Mouse (Mus musculus) kidney, adult 2 months (tissue): ENCODE measurements at regions not wholly inside any gene's neighbourhood (a gene's known extent, or its start where the extent isn't known, plus 50 kb on each side); places are given as distances from the start of the nearest gene placed in this dataset.

ENCODE experiments used
- DNase-seq: peaks from one replicate; pipeline ENCODE4 v3.0.0; 2021
- H3K27ac ChIP-seq: fragments of 200-500 bp; 2 replicates; pipeline ENCODE4 v1.5.1; 2012; ENCODE audit warnings: low read depth, low read length, control low read depth, inconsistent platforms; ENCODE audit not compliant: insufficient read depth
- H3K27me3 ChIP-seq: fragments of 200-500 bp; replicated peaks from 2 replicates; pipeline ENCODE4 v1.6.1; 2012; ENCODE audit warnings: mild to moderate bottlenecking, moderate library complexity, low read length, inconsistent platforms; ENCODE audit not compliant: control insufficient read depth, insufficient read depth
- H3K36me3 ChIP-seq: fragments of 200-500 bp; 2 replicates; pipeline ENCODE4 v1.6.1; 2012; ENCODE audit warnings: mild to moderate bottlenecking, moderate library complexity, low read length, inconsistent platforms; ENCODE audit not compliant: control insufficient read depth, insufficient read depth
- H3K4me1 ChIP-seq: fragments of 200-500 bp; 2 replicates; pipeline ENCODE4 v1.6.1; 2011; ENCODE audit warnings: low read length; ENCODE audit not compliant: control insufficient read depth, insufficient read depth
- H3K4me3 ChIP-seq: fragments of 200-500 bp; 2 replicates; pipeline ENCODE4 v1.5.1; 2011; ENCODE audit warnings: mild to moderate bottlenecking, low read depth, low read length, control low read depth; ENCODE audit not compliant: insufficient read depth
- CTCF ChIP-seq: fragments of 200-500 bp; conservative IDR thresholded peaks from 2 replicates; pipeline ENCODE4 v1.5.1; 2011; ENCODE audit warnings: low read depth, mild to moderate bottlenecking, control low read depth, low read length, moderate library complexity, mixed read lengths; ENCODE audit not compliant: insufficient read depth, insufficient read length
- POLR2A ChIP-seq: fragments of 200-500 bp; IDR thresholded peaks from one replicate; pipeline ENCODE4 v1.6.1; 2011; ENCODE audit warnings: low read depth, low read length, control low read depth
- WGBS: fragments of 180-500 bp; shearing (Covaris S2); methylation state at CpG from one replicate; pipeline ENCODE4 v1.1.7; 2018; 5-methylcytosine and 5-hydroxymethylcytosine counted together

- Histone ChIP-seq H3K27me3 (no peaks in the 10 kb centered on the region), H3K4me3 (no peak overlapping the region), H3K4me1 (peaks cover 7% of the 10 kb centered on the region; the same call in 1 of the 2 replicates), H3K36me3 (no peaks in the 10 kb centered on the region), H3K27ac (no peak overlapping the region)
- WGBS, result 40% methylated on average over 7 of the region's 7 CpGs
- DNase-seq, result no peak
- TF ChIP-seq POLR2A (no peak), CTCF (no peak)
Measured at GRCm38 (mm10) chr13:113515162-113515600, 103.2 kb downstream of the Snx18 start.

- Histone ChIP-seq H3K4me1 (peaks cover 7% of the 10 kb centered on the region), H3K27ac (no peak overlapping the region; the same call in 1 of the 2 replicates), H3K4me3 (no peak overlapping the region), H3K27me3 (no peaks in the 10 kb centered on the region), H3K36me3 (no peaks in the 10 kb centered on the region)
- no peak for TF ChIP-seq POLR2A
- peak; percentile 83 for DNase-seq
- 21% methylated on average over 10 of the region's 10 CpGs for WGBS
Measured at GRCm38 (mm10) chr13:113509403-113510185, 108.8 kb downstream of the Snx18 start.

DNA sequence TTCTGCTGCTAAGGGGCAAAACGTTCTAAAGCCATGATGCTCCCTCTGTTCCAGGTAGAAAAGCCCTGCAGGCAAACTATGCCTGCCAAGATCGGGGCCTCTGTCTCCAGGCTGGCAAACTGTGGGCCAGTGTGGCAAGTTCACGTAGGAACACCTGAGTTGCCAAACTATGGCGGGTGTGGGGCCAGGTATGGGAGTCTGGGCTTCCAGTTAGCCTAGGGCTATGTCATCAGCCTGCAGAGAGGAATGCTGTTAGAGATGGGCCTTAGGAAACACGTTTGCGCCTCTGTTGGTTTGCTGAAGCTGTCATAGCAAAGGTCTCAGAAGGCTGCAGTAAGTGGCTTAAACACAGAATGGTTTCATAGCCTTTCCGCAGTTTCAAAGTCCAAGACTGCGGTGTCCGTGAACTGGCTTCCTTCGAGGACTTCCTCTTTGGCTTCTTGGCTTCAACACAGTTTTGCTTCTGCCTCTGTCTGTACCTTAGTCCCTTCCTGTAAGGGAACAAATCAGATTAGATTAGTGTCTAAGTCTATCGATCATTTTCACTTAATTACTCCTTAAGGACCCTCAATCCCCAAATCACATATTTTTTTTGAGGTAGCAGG, 110.1 kb downstream of the Snx18 start:
- Histone ChIP-seq H3K27me3 (no peaks in the 10 kb centered on the region), H3K27ac (no peak overlapping the region), H3K4me1 (peaks cover 7% of the 10 kb centered on the region), H3K4me3 (no peak overlapping the region), H3K36me3 (no peaks in the 10 kb centered on the region)
- peak; percentile 46 for DNase-seq
- WGBS, result 68% methylated on average over 11 of the region's 11 CpGs
- TF ChIP-seq CTCF (no peak), POLR2A (no peak)

DNA sequence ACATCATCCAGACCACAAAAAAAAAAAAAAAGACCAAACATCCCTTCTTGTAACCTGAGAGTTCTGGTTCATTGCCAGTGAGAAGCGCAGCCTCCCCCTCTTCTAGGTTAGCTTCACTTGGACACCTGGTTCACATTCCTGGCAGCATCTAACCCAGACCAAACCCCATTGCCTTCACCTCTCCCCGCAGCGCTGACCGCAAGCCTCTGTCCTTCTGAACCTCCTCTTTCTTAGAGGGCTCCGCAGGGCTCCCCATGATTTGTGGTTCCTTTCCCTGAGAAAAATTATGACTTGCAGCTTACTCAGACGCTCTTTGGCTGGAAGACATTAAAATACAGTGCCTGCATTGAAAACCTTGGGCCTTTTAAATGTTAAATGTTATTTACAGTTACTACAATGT, 115.8 kb downstream of the Snx18 start:
- WGBS, result 44% methylated on average over 6 of the region's 6 CpGs
- Histone ChIP-seq H3K27ac (no peak overlapping the region), H3K27me3 (no peaks in the 10 kb centered on the region), H3K36me3 (no peaks in the 10 kb centered on the region), H3K4me3 (no peak overlapping the region), H3K4me1 (no peaks in the 10 kb centered on the region)
- TF ChIP-seq CTCF, result no peak
- TF ChIP-seq POLR2A, result no peak
- DNase-seq, result no peak

DNA sequence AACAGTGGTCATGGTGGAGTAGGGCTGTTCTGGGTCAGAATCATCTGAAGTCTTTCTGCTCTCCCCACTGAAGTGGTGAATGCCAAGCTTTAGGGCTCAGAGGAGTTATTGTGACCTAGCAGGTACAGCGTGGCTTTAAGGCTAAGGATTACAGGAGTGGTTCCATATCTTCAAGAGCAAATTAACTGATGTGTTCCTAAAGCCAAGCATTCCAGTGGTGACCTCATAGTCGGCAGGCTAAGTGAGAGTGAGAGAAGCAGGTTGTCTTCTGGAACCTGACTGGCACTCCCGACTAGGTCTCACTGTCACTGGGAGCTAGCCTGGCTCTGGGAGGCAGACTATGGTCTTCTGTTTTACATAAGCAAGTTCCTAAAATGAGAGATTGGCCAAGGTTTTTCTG, 116.3 kb downstream of the Snx18 start:
- H3K27me3 ChIP-seq, result no peaks in the 10 kb centered on the region
- no peak overlapping the region for H3K27ac ChIP-seq
- TF ChIP-seq CTCF (no peak), POLR2A (no peak)
- no peaks in the 10 kb centered on the region for H3K4me1 ChIP-seq
- no peaks in the 10 kb centered on the region for H3K36me3 ChIP-seq
- no peak for DNase-seq
- H3K4me3 ChIP-seq, result no peak overlapping the region
- 52% methylated on average over 3 of the region's 3 CpGs for WGBS

- 72% methylated on average over 3 of the region's 3 CpGs for WGBS
- Histone ChIP-seq H3K4me3 (no peak overlapping the region), H3K4me1 (no peaks in the 10 kb centered on the region), H3K27ac (no peak overlapping the region), H3K27me3 (no peaks in the 10 kb centered on the region), H3K36me3 (no peaks in the 10 kb centered on the region)
- no peak for TF ChIP-seq CTCF
- TF ChIP-seq POLR2A, result no peak
- no peak for DNase-seq
Measured at GRCm38 (mm10) chr13:113500373-113500990, 117.9 kb downstream of the Snx18 start.

GRCm38 (mm10) chr13:113499079-113499710, 119.2 kb downstream of the Snx18 start:
- no peaks in the 10 kb centered on the region for H3K36me3 ChIP-seq
- no peak overlapping the region for H3K27ac ChIP-seq

More at GRCm38 (mm10) chr13:113499079-113499710, 119.2 kb downstream of the Snx18 start:
- H3K4me3 ChIP-seq, result no peak overlapping the region
- no peaks in the 10 kb centered on the region for H3K4me1 ChIP-seq
- no peak for TF ChIP-seq POLR2A
- DNase-seq, result no peak
- no peaks in the 10 kb centered on the region for H3K27me3 ChIP-seq
- WGBS, result 74% methylated on average over 6 of the region's 6 CpGs
